Mouse (Mus musculus) liver, embryonic 11.5 days (tissue): ENCODE results near the gene Hist1h3d. TPM values are rescaled to one million over a fixed set of nuclear protein-coding genes. Genes with fewer than 3 reads are reported as not detected.
"Not testable (repeated sequence)": the region's sequence is repeated elsewhere in the genome, so short reads cannot be mapped to it uniquely, and the experiment has no call there.

Source experiments
- ATAC-seq: fragments of 200-750 bp; cut with Nextera tagmentation; replicated peaks from 2 replicates; pipeline ENCODE4 v1.8.0; 2017; ENCODE audit warnings: moderate number of reproducible peaks, mild to moderate bottlenecking, moderate TSS enrichment, moderate library complexity; ENCODE audit not compliant: low FRiP score
- DNase-seq: peaks from one replicate; pipeline ENCODE4 v3.0.0-alpha.2; 2017; ENCODE audit warnings: low spot score
- H3K27ac ChIP-seq: fragments of 300-500 bp; sonication (generic); 2 replicates; pipeline ENCODE4 v1.5.1; 2014; ENCODE audit warnings: mild to moderate bottlenecking, low read depth, low read length, control low read depth
- H3K27me3 ChIP-seq: fragments of 300-500 bp; sonication (generic); replicated peaks from 2 replicates; pipeline ENCODE4 v1.6.1; 2014; ENCODE audit warnings: low read length, mixed read lengths; ENCODE audit not compliant: control insufficient read depth, insufficient read depth
- H3K36me3 ChIP-seq: fragments of 300-500 bp; sonication (generic); 2 replicates; pipeline ENCODE4 v1.6.1; 2014; ENCODE audit warnings: mild to moderate bottlenecking, low read length, moderate library complexity, mixed read lengths; ENCODE audit not compliant: control insufficient read depth, insufficient read depth
- H3K4me1 ChIP-seq: fragments of 300-500 bp; sonication (generic); replicated peaks from 2 replicates; pipeline ENCODE4 v1.6.1; 2014; ENCODE audit warnings: low read length, mixed read lengths; ENCODE audit not compliant: control insufficient read depth, insufficient read depth
- H3K4me2 ChIP-seq: fragments of 300-500 bp; sonication (generic); 2 replicates; pipeline ENCODE4 v1.6.1; 2014; ENCODE audit warnings: mild to moderate bottlenecking, control low read depth, moderate library complexity
- H3K4me3 ChIP-seq: fragments of 300-500 bp; sonication (generic); 2 replicates; pipeline ENCODE4 v1.5.1; 2014; ENCODE audit warnings: low read depth, low read length, control low read depth
- H3K9ac ChIP-seq: fragments of 300-500 bp; sonication (generic); 2 replicates; pipeline ENCODE4 v1.6.1; 2014; ENCODE audit warnings: low read depth, low read length, control low read depth
- H3K9me3 ChIP-seq: fragments of 300-500 bp; sonication (generic); 2 replicates; pipeline ENCODE4 v1.6.1; 2016; ENCODE audit warnings: low read length, inconsistent platforms, mixed read lengths; ENCODE audit not compliant: control insufficient read depth
- WGBS: fragments of 180-500 bp; shearing (Covaris S2); extraction: QIAGEN DNeasy Blood & Tissue Kit; methylation state at CpG from one replicate; pipeline ENCODE4 v1.1.7; 2014; 5-methylcytosine and 5-hydroxymethylcytosine counted together
- polyA plus RNA-seq: library from polyadenylated mRNA; unstranded; fragments of >200 nt; fragmentation: Nextera tagmentation; extraction: Ambion mirVana; gene quantifications from 2 replicates; pipeline ENCODE4 v1.2.1, GENCODE M21; 2014

Gene Hist1h3d
- polyA plus RNA-seq, 1 experiment from 2014 or later, result 7.7 TPM

DNA sequence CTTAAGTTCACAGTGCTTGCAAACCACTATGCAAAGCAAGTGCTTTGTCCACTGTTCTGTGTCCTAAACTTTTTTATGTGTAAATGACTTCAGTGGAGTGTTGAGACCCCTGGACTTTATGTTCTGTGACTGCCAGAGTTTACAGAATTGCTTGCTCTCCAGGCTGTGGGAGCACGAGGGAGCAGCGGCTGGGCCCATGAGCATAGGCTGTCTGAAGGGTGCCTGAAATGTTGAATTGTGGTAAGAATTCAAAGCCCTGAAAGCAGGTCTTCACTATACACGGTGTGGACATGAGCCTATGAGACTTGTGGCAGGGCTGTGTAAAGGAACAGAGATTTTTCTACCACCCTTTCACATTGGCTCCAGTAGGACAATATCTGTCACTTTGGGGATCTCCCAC is 36.1 kb downstream of the Hist1h3d start:
- H3K9me3 ChIP-seq, result no peaks in the 10 kb centered on the region
- peaks cover 8% of the 10 kb centered on the region; the same call in 1 of the 2 replicates for H3K4me1 ChIP-seq
- H3K9ac ChIP-seq, result no peak overlapping the region
- DNase-seq (no peak), ATAC-seq (no peak)
- no peak overlapping the region for H3K27ac ChIP-seq
- no peak overlapping the region for H3K4me3 ChIP-seq
- H3K27me3 ChIP-seq, result no peaks in the 10 kb centered on the region
- H3K36me3 ChIP-seq, result 0 out of 2 replicates have a peak, but pooled peaks cover 3% of the 10 kb centered on the region
- 83% methylated on average over 3 of the region's 3 CpGs for WGBS
- no peak overlapping the region for H3K4me2 ChIP-seq

DNA sequence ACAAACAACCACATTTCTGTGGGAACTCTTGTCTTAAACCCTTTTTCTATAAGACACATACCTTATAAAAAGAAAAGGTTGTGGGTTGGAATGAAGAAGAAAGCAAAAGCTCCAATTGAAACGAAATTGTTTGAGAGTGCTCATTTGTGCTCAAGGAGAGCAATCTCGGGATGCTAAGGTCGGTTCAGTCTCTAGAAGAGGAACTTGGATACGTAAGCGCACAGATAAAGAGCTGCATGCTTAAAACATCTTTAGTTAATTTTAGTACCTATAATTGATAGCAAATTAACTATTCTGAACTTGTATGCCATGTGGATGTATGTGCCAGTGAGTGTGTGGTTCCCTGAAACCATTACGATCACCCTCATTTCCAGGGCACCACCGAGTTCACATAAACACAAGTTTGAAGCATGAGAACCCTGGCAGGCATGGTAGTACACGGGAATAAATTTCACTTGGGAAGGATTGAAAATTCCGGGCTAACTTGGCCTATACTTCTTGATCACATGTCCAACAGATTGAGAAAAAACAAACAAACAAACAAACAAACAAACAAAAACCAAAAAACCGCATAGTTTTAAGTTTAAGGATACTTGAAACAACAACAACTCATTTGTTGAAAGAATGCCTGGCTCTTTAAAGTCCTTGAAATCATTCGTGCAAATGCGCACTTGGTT is 44.6 kb downstream of the Hist1h3d start:
- Histone ChIP-seq H3K4me3 (peak overlapping the region; percentile 68), H3K36me3 (no peaks in the 10 kb centered on the region), H3K4me2 (peak overlapping the region; percentile 96), H3K9ac (peak overlapping the region; percentile 98), H3K4me1 (peaks cover 11% of the 10 kb centered on the region; the same call in 1 of the 2 replicates), H3K9me3 (no peaks in the 10 kb centered on the region), H3K27me3 (no peaks in the 10 kb centered on the region), H3K27ac (peak overlapping the region; percentile 100)
- no peak for DNase-seq
- 41% methylated on average over 12 of the region's 12 CpGs for WGBS
- ATAC-seq, result no peak

DNA sequence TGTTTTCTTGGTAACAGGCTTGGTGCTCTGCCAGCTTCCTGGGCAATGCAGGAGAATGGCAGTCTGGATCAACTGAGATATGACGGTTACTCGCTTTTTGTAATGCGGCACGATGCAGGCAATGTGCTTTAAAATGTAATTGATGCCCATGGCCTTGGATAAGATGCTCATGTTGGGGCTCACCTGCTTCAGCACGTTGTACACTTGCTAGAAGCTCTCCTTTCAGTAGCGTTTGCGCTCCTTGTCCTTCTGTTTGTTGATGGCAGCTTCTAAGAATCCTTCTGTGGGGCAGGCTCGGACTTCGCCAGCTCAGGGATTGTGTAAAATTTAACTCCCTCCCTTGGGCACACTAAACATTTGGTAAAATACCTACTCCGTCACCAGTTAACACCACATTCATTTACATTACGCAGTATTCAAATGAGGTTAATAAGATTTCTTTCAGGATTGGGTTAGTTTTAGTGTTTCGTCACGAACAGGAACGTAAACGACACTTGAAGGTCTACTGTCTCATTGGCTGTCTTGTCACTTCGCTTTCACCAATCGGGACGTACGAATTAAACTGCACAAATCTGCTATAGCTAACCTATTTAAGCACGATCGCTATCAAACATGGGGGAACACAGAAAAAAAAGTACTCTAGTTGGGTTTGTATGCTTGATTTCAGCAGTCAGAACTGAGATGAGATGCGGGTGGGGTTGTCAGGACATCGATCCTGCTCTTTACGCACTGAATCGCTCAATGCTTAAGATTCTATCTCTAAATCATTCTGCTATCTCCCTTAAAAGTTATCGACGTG is 45.4 kb downstream of the Hist1h3d start, which contains the start of gene Hist1h2be:
Gene Hist1h2be (minus strand): TSS at position 392 of the 799 bp plus-strand sequence.
- peak within 1 kb of the TSS; percentile 96 for H3K4me2 ChIP-seq
- H3K27ac ChIP-seq, result peak within 1 kb of the TSS; percentile 100
- peaks cover 11% of the 10 kb centered on the region; the same call in 1 of the 2 replicates for H3K4me1 ChIP-seq
- DNase-seq (peak; percentile 73), ATAC-seq (peak; percentile 77)
- H3K9me3 ChIP-seq, result no peaks in the 10 kb centered on the region
- 1% methylated on average over 27 of the region's 27 CpGs for WGBS
- peak within 1 kb of the TSS; percentile 98 for H3K9ac ChIP-seq
- no peaks in the 10 kb centered on the region for H3K36me3 ChIP-seq
- no peaks in the 10 kb centered on the region for H3K27me3 ChIP-seq
- H3K4me3 ChIP-seq, result peak within 1 kb of the TSS; percentile 68

DNA sequence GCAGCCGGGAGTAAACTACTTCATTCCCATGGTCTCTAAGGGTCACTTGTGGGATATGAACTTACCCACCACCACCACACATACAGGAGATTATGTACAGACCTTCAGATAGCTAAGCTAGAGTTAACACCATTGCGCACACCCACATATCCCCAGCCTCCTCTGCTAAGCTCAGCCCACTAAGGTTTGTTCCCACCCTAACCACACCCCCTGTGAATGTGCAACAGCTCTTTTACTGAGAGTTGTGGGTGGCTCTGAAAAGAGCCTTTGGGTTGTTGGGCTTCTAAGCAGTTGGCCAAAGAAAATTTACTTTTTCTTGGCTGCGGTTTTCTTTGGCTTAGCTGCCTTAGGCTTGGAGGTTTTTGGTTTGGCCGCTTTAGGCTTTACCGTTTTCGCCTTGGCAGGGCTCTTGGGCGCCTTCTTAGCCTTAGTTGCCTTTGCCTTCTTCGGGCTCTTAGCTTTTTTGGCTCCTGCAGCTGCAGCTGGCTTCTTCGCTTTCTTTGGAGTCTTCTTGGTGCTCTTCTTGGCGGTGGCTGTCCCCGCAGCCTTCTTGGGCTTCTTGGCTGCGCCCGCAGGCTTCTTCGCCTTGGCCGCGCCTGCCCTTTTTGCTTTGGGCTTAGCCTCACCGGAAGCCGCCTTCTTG is 46.1 kb downstream of the Hist1h3d start:
- peak overlapping the region; percentile 100 for H3K27ac ChIP-seq
- WGBS, result under 1% methylated on average over 18 of the region's 18 CpGs
- peak overlapping the region; percentile 68 for H3K4me3 ChIP-seq
- H3K27me3 ChIP-seq, result no peaks in the 10 kb centered on the region
- peak; percentile 78 for DNase-seq
- peak overlapping the region; percentile 96 for H3K4me2 ChIP-seq
- H3K9ac ChIP-seq, result peak overlapping the region; percentile 98
- no peaks in the 10 kb centered on the region for H3K36me3 ChIP-seq
- peak; percentile 85 for ATAC-seq
- peaks cover 11% of the 10 kb centered on the region; the same call in 1 of the 2 replicates for H3K4me1 ChIP-seq
- no peaks in the 10 kb centered on the region for H3K9me3 ChIP-seq

DNA sequence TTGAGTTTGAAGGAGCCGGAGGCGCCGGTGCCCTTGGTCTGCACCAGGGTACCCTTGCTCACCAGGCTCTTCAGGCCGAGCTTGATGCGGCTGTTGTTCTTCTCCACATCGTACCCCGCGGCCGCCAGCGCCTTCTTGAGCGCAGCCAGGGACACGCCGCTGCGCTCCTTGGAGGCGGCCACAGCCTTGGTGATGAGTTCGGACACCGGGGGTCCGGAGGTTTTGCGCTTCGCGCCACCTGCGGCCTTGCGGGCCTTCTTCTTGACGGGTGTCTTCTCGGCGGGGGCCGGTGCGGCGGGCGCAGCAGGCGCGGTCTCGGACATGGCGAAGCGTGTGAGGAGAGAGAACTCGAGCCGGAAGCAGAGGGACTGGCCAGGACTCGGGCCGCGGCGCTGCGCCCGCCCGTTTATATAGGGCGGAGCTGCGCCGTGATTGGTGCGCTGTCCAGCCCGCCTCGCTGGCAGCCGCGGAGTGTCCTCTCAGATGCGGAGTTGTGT is 46.7 kb downstream of the Hist1h3d start, which contains the start of gene Hist1h1e:
Gene Hist1h1e (minus strand): TSS at position 384 of the 497 bp plus-strand sequence.
- DNase-seq (peak; percentile 92), ATAC-seq (peak; percentile 85)
- H3K27ac ChIP-seq, result peak within 1 kb of the TSS; percentile 100
- H3K9ac ChIP-seq, result peak within 1 kb of the TSS; percentile 98
- H3K9me3 ChIP-seq, H3K36me3 ChIP-seq, H3K27me3 ChIP-seq: not testable (repeated sequence)
- peaks cover 11% of the 10 kb centered on the region; the same call in 1 of the 2 replicates for H3K4me1 ChIP-seq
- H3K4me3 ChIP-seq, result peak within 1 kb of the TSS; percentile 68
- peak within 1 kb of the TSS; percentile 96 for H3K4me2 ChIP-seq
- WGBS, result under 1% methylated on average over 53 of the region's 53 CpGs

DNA sequence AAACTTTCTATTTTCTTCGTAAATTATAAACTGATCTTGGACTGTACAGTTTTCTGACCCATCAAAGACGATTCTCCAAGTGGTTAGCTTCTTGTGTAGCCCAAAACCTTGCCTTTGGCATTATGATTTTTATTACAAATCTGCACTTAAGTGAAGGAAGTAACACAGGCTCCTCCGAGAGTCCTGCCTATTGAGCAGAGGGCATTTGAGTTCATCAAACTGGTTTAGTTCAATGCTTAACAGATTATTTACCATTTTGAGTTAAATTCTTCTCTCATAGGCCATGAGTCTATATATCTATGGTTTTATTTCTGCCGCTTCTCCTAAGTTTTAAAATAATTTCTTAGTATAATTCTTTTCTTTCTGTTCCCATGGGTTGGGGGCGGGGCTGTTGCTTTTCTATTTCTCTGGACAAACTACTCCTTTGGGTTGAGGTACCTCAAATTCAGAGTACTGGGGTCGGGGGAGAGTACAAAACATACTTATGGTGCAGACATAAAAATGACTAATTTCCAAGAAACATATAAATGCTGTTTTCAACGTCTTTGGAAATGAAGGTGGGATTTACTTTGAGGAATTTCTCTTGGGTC is 47.4 kb downstream of the Hist1h3d start:
- Histone ChIP-seq H3K36me3 (no peaks in the 10 kb centered on the region), H3K4me1 (peaks cover 11% of the 10 kb centered on the region; the same call in 1 of the 2 replicates), H3K9ac (peak overlapping the region; percentile 98), H3K27me3 (no peaks in the 10 kb centered on the region), H3K4me2 (peak overlapping the region; percentile 96), H3K4me3 (peak overlapping the region; percentile 68), H3K9me3 (no peaks in the 10 kb centered on the region), H3K27ac (peak overlapping the region; percentile 100; the same call in 1 of the 2 replicates)
- no peak for ATAC-seq
- DNase-seq, result no peak
- 24% methylated on average over 7 of the region's 7 CpGs for WGBS
